Mouse (Mus musculus): ENCODE results near the gene Bbc3. TPM values are rescaled to one million over a fixed set of nuclear protein-coding genes. Genes with fewer than 3 reads are reported as not detected.
A peak's percentile ranks its signal among the peaks of the same experiment; 100 is the strongest.

Gene Bbc3
- polyA plus RNA-seq, 1 experiment from 2014 or later: 16.4 TPM

DNA sequence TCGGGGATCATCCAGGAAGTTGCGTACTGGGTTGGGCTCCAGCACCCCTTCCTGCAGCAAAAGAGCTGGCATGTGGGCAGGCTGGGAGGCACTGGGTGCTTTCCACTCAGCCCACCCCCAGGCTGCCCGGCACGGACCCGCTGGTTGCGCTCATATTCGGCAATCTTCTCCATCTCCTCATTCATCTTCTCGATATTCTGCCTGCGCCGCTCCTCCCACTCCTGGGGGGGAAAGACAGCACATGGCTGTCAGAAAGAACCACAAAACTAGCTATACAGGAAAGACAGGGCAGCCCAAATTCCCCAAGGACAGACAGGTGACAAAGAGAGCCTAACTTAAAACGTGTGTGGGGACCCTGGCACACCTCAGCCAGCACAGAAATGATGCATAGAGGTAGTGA, 27.5 kb upstream of the Bbc3 start:
- H3K9me3 ChIP-seq: no peaks in the 10 kb centered on the region
- no peak overlapping the region for H3K4me3 ChIP-seq
- H3K27me3 ChIP-seq (ENCODE audit: poor library complexity, severe bottlenecking): peaks cover 3% of the 10 kb centered on the region; the same call in 1 of the 2 replicates
- peaks cover 89% of the 10 kb centered on the region for H3K36me3 ChIP-seq (replicated peaks)
- DNase-seq (ENCODE audit: extremely low spot score, low spot score): no peak
- H3K27ac ChIP-seq: no peak overlapping the region
- 91% methylated on average over 11 of the region's 11 CpGs for WGBS
- H3K4me1 ChIP-seq: peaks cover 13% of the 10 kb centered on the region

DNA sequence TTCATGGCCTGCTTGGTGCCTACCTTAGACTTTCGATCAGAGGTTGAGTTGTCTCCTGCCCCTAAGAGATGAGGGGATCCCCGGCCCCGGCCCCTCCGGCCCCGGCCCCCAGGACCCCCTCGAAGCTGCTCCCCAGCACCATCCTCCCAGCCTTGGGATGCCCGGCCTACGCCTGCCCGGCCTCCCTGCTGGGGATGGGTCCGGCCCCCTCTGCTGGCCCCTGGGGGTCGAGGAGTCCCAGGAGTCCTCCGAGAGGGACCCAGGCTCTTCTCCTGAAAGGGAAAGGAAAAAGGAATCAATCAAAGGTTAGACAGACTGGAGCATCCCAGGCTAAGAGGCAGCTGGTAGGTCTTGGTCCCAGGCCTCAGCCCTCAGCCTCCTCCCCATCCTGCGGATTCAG, 25.9 kb upstream of the Bbc3 start:
- 93% methylated on average over 13 of the region's 13 CpGs for WGBS
- Histone ChIP-seq H3K27ac (no peak overlapping the region), H3K9me3 (no peaks in the 10 kb centered on the region), H3K4me1 (peaks cover 20% of the 10 kb centered on the region), H3K4me3 (no peak overlapping the region), H3K27me3 (ENCODE audit: poor library complexity, severe bottlenecking) (no peaks in the 10 kb centered on the region), H3K36me3 (replicated peaks) (peaks cover 73% of the 10 kb centered on the region)
- no peak for DNase-seq (ENCODE audit: extremely low spot score, low spot score)

DNA sequence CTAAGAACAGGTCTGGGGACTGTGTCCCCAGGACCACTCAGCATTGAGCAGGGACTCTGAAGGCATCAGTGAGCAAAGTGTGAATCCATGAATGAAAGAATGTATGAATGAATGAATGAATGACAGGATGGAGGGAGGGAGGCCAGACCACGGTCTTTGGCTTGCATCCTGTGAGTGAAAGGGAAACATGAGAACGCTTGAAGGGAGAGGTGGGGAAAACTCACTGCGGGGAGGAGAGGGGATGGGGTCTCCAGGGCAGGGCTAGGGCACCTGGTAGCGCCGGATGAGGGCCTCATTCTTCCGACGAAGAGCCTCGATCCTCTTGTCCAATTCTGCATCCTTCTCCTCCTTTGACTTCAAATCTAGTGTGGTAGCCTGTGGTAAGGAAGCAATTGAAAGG, 24.2 kb upstream of the Bbc3 start:
- Histone ChIP-seq H3K27me3 (ENCODE audit: poor library complexity, severe bottlenecking) (no peaks in the 10 kb centered on the region), H3K4me3 (no peak overlapping the region), H3K36me3 (replicated peaks) (peaks cover 56% of the 10 kb centered on the region), H3K4me1 (peaks cover 20% of the 10 kb centered on the region), H3K9me3 (no peaks in the 10 kb centered on the region), H3K27ac (no peak overlapping the region)
- WGBS: 93% methylated on average over 8 of the region's 8 CpGs
- no peak for DNase-seq (ENCODE audit: extremely low spot score, low spot score)

DNA sequence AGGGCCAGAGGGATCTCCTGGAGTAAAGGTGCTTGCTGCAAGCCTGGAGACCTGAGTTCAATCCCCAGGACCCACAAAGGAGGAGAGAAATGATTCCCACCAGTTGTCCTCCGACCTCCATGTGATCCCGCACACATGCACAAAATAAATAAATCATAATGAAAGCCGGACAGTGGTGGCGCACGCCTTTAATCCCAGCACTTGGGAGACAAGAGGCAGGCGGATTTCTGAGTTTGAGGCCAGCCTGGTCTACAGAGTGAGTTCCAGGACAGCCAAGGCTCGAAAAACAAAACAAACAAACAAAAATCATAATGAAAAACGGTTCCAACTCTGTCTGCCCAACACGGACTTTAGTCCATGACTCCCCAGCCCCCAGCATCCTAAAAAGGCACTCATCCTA, 23.3 kb upstream of the Bbc3 start:
- Histone ChIP-seq H3K4me3 (peak overlapping the region; percentile 74), H3K27me3 (ENCODE audit: poor library complexity, severe bottlenecking) (no peaks in the 10 kb centered on the region), H3K9me3 (no peaks in the 10 kb centered on the region), H3K36me3 (replicated peaks) (peaks cover 49% of the 10 kb centered on the region), H3K4me1 (peaks cover 20% of the 10 kb centered on the region), H3K27ac (no peak overlapping the region)
- DNase-seq (ENCODE audit: extremely low spot score, low spot score): no peak
- WGBS: 76% methylated on average over 9 of the region's 9 CpGs

DNA sequence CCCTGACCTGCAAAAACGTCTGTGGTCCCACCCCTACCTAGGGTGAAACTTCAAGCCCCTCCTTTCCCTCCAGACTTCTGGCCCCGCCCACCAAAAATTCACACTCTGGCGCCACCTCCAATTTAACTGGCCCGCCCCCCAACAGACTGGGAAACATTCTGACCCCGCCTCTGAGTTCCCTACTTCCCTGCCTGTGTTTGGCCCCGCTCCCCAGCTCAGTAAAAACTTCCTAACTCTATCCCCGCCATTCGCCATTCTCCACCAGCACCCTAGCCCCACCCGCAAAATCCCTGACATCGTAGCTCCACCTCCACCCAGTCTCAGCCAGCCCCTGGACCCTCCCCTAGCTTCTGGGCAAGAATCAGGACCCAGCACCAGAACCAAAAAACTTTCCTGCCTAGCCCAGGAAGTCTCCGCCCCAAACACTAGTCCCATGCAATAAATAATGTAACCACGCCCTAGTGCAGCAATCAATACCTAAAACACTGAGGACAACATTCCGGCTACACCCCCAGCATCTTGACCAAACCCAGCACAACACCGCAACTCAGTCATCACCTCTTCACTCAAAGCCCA, 22.7 kb upstream of the Bbc3 start:
- peak overlapping the region; percentile 97 for H3K27ac ChIP-seq
- WGBS: 4% methylated on average over 14 of the region's 14 CpGs

DNA sequence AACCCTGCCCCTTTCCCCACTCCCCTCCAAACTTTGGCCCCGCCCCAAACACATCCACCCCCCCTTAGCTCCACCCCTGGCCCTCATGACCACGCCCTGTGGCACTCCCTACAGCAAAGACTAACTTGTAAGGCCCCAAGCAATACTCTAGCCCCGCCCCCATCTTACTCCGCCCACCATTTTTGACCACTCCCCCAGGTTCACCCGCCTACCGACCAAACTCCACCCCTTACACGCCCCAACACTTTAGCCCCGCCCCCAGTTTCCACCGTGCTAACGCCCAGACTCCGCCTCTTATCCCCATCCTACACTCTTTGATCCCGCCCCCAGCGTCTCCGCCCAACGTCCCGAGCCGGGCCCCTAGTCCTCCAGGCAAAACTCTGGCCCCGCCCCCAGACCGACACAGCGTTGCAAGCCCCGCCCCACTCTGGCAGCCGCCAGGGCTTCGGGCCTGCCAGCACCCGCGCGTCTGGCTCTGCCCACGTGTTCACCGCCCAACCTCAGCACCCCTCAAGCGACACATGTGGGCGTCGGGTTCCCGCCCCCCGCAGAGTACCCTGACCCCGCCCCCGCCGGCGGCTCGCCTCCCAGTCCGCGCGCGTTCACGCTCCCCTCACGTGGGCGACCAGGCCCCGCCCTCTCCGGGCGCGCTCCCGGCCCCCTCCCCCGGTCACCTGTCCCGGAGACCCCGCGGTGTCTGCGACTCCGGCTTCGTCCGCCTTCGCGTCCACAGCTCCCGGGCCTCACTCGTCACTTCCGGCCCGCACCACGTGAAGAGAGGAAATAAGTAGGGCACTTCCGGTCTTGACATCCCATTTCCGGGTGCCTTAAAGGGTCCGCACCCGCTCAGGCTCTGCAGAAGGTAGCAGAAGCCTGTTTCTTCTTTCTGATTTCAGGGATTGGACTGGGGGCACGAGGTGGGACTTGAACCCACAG, 21.9 kb upstream of the Bbc3 start, which contains the start of gene Ccdc9:
TSS of gene Ccdc9 (minus strand) at position 770 of the 936 bp plus-strand sequence.
- H3K4me3 ChIP-seq: peak within 1 kb of the TSS; percentile 74
- H3K9me3 ChIP-seq: no peaks in the 10 kb centered on the region
- H3K36me3 ChIP-seq (replicated peaks): peaks cover 35% of the 10 kb centered on the region
- H3K27ac ChIP-seq: peak within 1 kb of the TSS; percentile 97
- under 1% methylated on average over 70 of the region's 70 CpGs for WGBS
- peaks cover 20% of the 10 kb centered on the region for H3K4me1 ChIP-seq
- no peaks in the 10 kb centered on the region for H3K27me3 ChIP-seq (ENCODE audit: poor library complexity, severe bottlenecking)
- peak; percentile 99 for DNase-seq (ENCODE audit: extremely low spot score, low spot score)

More for the DNA sequence above, 22.7 kb upstream of the Bbc3 start:
- no peaks in the 10 kb centered on the region for H3K27me3 ChIP-seq (ENCODE audit: poor library complexity, severe bottlenecking)
- peaks cover 20% of the 10 kb centered on the region for H3K4me1 ChIP-seq
- no peaks in the 10 kb centered on the region for H3K9me3 ChIP-seq
- peak overlapping the region; percentile 74 for H3K4me3 ChIP-seq
- peak; percentile 37 for DNase-seq (ENCODE audit: extremely low spot score, low spot score)
- peaks cover 42% of the 10 kb centered on the region for H3K36me3 ChIP-seq (replicated peaks)

DNA sequence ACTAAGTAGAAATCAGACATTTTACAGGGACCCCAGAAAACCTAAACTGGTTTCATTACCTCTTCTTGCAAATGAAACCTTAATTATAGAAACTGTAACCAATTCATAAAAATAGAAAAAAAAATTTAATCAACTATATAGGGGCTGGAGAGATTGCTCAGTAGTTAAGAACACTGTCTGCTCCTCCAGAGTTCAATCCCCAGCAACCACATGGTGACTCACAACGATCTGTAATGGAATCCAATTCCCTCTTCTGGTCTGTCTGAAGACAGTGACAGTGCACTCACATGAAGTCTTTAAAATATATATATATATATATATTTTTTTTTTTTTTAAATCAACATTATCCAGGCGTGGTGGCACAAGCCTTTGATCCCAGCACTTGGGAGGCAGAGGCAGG, 21.2 kb upstream of the Bbc3 start:
- Histone ChIP-seq H3K9me3 (no peaks in the 10 kb centered on the region), H3K27me3 (ENCODE audit: poor library complexity, severe bottlenecking) (no peaks in the 10 kb centered on the region), H3K36me3 (replicated peaks) (peaks cover 27% of the 10 kb centered on the region), H3K4me3 (peak overlapping the region; percentile 74), H3K27ac (peak overlapping the region; percentile 97), H3K4me1 (peaks cover 20% of the 10 kb centered on the region)
- DNase-seq (ENCODE audit: extremely low spot score, low spot score): no peak
- WGBS: 93% methylated on average over 2 of the region's 2 CpGs

DNA sequence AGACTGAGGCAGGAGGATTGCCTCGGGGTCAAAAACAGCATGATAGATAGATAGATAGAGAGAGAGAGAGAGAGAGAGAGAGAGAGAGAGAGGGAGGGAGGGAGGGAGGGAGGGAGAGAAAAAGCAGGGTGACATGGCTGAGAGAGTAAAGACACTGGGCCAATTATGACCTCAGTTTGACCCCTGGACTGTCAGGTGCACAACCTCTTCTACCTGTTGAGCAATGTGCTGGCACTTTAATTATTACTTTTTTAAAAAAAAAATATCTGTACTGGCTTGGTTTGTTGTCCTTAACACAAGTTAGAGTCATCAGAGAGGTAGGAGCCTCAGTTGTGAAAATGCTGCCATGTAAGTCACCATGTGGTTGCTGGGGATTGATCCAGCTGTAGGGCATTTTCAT, 20.4 kb upstream of the Bbc3 start:
- Histone ChIP-seq H3K4me3 (no peak overlapping the region), H3K4me1 (peaks cover 20% of the 10 kb centered on the region), H3K27ac (no peak overlapping the region), H3K9me3 (no peaks in the 10 kb centered on the region), H3K27me3 (ENCODE audit: poor library complexity, severe bottlenecking) (no peaks in the 10 kb centered on the region), H3K36me3 (replicated peaks) (peaks cover 20% of the 10 kb centered on the region)
- 92% methylated on average over 1 of the region's 1 CpGs for WGBS
- no peak for DNase-seq (ENCODE audit: extremely low spot score, low spot score)

DNA sequence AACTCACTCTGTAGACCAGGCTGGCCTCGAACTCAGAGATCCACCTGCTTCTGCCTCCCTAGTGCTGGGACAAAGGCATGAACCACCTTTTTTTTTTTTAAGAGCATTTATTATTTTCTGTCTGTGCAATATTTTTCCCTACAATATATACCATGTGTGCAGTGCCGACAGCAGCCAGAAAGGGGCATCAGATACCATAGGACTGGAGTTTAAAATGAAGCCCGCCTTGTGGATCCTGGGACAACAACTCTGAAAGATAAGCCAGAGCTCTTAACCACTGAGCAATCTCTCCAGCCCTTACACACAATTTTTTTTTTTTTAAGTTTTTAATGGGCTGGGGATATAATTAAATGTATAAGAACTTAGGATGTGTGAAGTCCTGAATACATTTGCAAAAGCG, 13.8 kb upstream of the Bbc3 start:
- Histone ChIP-seq H3K27me3 (ENCODE audit: poor library complexity, severe bottlenecking) (peaks cover 16% of the 10 kb centered on the region; the same call in 1 of the 2 replicates), H3K36me3 (replicated peaks) (no peaks in the 10 kb centered on the region), H3K9me3 (no peaks in the 10 kb centered on the region), H3K27ac (peak overlapping the region; percentile 92), H3K4me1 (peaks cover 41% of the 10 kb centered on the region), H3K4me3 (peak overlapping the region; percentile 62)
- DNase-seq (ENCODE audit: extremely low spot score, low spot score): no peak
- 31% methylated on average over 4 of the region's 4 CpGs for WGBS

DNA sequence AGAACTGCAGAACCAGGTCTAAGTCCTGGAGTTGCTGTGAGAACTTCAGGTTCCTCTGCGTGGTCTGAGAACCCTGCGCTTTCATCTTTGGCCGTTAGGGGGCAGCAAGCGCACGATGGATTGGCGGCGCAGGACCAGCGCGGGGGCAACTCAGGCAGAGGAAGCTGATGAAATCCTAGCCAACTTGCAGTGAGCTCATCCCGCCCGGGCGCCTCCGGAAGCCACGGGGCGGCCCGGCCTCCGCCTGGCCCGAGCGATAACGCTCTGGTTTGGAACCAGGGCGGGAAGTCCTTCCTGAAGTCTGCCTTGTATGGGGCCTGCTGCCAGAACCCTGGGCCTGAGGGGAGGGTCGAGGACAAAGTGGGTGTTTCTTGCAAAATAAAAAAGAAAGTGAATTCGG, 13.4 kb upstream of the Bbc3 start:
- no peaks in the 10 kb centered on the region for H3K36me3 ChIP-seq (replicated peaks)
- peak; percentile 94 for DNase-seq (ENCODE audit: extremely low spot score, low spot score)
- under 1% methylated on average over 23 of the region's 23 CpGs for WGBS
- no peaks in the 10 kb centered on the region for H3K9me3 ChIP-seq
- peak overlapping the region; percentile 62 for H3K4me3 ChIP-seq
- H3K4me1 ChIP-seq: peaks cover 46% of the 10 kb centered on the region
- peak overlapping the region; percentile 92 for H3K27ac ChIP-seq
- peaks cover 16% of the 10 kb centered on the region; the same call in 1 of the 2 replicates for H3K27me3 ChIP-seq (ENCODE audit: poor library complexity, severe bottlenecking)

DNA sequence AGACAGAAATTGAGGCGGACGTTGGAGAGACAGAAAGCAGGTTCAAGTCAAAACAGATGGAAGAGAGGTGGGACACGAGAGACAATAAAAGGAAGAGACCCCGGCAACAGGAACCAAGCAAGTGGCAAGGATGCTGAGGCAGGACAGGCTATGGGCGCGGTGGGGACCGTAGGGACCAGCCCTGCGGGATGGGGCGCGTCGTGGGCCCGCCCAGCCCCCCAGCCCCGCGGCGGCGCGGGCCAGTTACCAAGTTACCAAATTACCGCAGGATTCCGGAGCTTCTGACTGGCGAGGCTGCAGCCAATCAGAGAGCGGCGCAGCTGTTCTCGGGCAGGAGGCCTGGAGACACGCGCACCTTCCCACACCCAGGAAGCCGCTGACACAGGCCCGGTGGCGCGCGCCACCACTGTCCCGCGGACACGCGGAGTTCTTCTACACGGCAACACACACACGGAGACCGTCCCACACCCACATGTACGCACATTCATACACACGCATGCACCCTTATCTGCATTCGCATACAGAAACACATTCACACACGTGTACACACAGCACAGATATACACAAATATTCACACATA, 12.8 kb upstream of the Bbc3 start:
- Histone ChIP-seq H3K4me3 (peak overlapping the region; percentile 62), H3K9me3 (no peaks in the 10 kb centered on the region), H3K27me3 (ENCODE audit: poor library complexity, severe bottlenecking) (peaks cover 16% of the 10 kb centered on the region; the same call in 1 of the 2 replicates), H3K4me1 (peaks cover 52% of the 10 kb centered on the region), H3K27ac (peak overlapping the region; percentile 92), H3K36me3 (replicated peaks) (no peaks in the 10 kb centered on the region)
- DNase-seq (ENCODE audit: extremely low spot score, low spot score): peak; percentile 77
- WGBS: 2% methylated on average over 41 of the region's 41 CpGs

DNA sequence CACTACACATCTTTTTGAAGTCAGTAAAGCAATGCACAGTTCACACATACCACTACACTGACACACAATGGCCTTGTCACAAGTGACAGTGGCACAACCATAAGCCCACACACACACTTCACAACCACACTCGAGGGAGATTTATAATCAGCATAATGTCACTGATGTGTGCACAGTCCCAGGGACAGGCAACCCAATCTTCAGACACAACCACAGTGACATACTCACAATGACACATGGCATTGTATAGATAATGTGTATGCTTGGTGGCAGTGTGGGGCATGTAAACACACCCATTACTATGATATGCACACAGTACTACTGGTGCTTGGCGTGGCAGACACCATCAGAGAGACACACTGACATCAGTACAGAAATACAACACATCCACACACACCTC, 12.0 kb upstream of the Bbc3 start:
- Histone ChIP-seq H3K4me3 (peak overlapping the region; percentile 62; the same call in 1 of the 2 replicates), H3K27me3 (ENCODE audit: poor library complexity, severe bottlenecking) (peaks cover 16% of the 10 kb centered on the region; the same call in 1 of the 2 replicates)
- WGBS: 48% methylated on average over 2 of the region's 2 CpGs

More for the DNA sequence above, 12.0 kb upstream of the Bbc3 start:
- Histone ChIP-seq H3K36me3 (replicated peaks) (no peaks in the 10 kb centered on the region), H3K4me1 (peaks cover 53% of the 10 kb centered on the region), H3K9me3 (no peaks in the 10 kb centered on the region), H3K27ac (peak overlapping the region; percentile 92)
- DNase-seq (ENCODE audit: extremely low spot score, low spot score): no peak
